ENCODE assay signal across 8 mouse cellular contexts in genomic region chr5:23435482-23436125, GRCm38 (mm10). TPM values are rescaled to one million over a fixed set of nuclear protein-coding genes. Genes with fewer than 3 reads are reported as not detected.
DNase-seq lines count a peak whose midpoint lies in the region; ATAC-seq and TF ChIP-seq lines count a peak whose summit lies in the region.

No protein-coding gene starts in this region.

- ATAC-seq in embryonic facial prominence, embryonic 13.5 days (ENCODE audit: insufficient number of reproducible peaks, insufficient read depth, low FRiP score, low TSS enrichment, low read depth) = no peak
- ATAC-seq in limb, embryonic 12.5 days (ENCODE audit: insufficient number of reproducible peaks, insufficient read depth, low FRiP score, low TSS enrichment, low read depth) = no peak

- TF ChIP-seq CTCF in kidney, adult 2 months (conservative IDR thresholded peaks at IDR 0.05; ENCODE audit: insufficient read depth, insufficient read length, low read depth, low read length) = no peak

- H3K4me1 ChIP-seq in kidney, adult 2 months (ENCODE audit: control insufficient read depth, insufficient read depth, low read length) = peaks cover 5% of the 10 kb centered on the region; the same call in 1 of the 2 replicates
- H3K4me1 ChIP-seq in embryonic facial prominence, embryonic 13.5 days = peaks cover 14% of the 10 kb centered on the region
- H3K4me1 ChIP-seq in limb, embryonic 12.5 days (replicated peaks) = peaks cover 18% of the 10 kb centered on the region

- DNase-seq in kidney, adult 2 months = peak; percentile 29
- no peak for DNase-seq in kidney, adult 11 months
- peak; percentile 56 for DNase-seq in MEL-GATA-1-ER (ENCODE audit: extremely low read depth, low read depth)
- DNase-seq in natural killer cell, adult 2 months (ENCODE audit: low spot score in 2 of 2) = peak; percentile 12 to 20
- no peak for DNase-seq in gastrocnemius, postnatal 14 days
- DNase-seq in gastrocnemius, postnatal 10 days = no peak

- H3K4me3 ChIP-seq in kidney, adult 2 months (ENCODE audit: insufficient read depth, low read depth, low read length) = peak overlapping the region; percentile 97
- H3K4me3 ChIP-seq in embryonic facial prominence, embryonic 13.5 days = peak overlapping the region; percentile 98
- peak overlapping the region; percentile 93 for H3K4me3 ChIP-seq in limb, embryonic 12.5 days (replicated peaks)

- under 1% methylated on average over 13 of the region's 13 CpGs for WGBS in kidney, adult 2 months
- WGBS in embryonic facial prominence, embryonic 13.5 days = under 1% methylated on average over 13 of the region's 13 CpGs
- under 1% methylated on average over 13 of the region's 13 CpGs for WGBS in limb, embryonic 12.5 days

- no peak for TF ChIP-seq POLR2A in kidney, adult 2 months (IDR thresholded peaks at IDR 0.05; ENCODE audit: low read depth, low read length)

- no peaks in the 10 kb centered on the region for H3K9me3 ChIP-seq in embryonic facial prominence, embryonic 13.5 days
- no peaks in the 10 kb centered on the region for H3K9me3 ChIP-seq in limb, embryonic 12.5 days

- H3K36me3 ChIP-seq in kidney, adult 2 months (ENCODE audit: control insufficient read depth, insufficient read depth, low read length) = no peaks in the 10 kb centered on the region
- no peaks in the 10 kb centered on the region for H3K36me3 ChIP-seq in embryonic facial prominence, embryonic 13.5 days
- H3K36me3 ChIP-seq in limb, embryonic 12.5 days = no peaks in the 10 kb centered on the region

- H3K9ac ChIP-seq in embryonic facial prominence, embryonic 13.5 days = peak overlapping the region; percentile 100
- H3K9ac ChIP-seq in limb, embryonic 12.5 days (replicated peaks) = peak overlapping the region; percentile 99

- peak overlapping the region; percentile 76 for H3K4me2 ChIP-seq in embryonic facial prominence, embryonic 13.5 days
- H3K4me2 ChIP-seq in limb, embryonic 12.5 days = peak overlapping the region; percentile 73

- intact Hi-C loops in gastrocnemius, postnatal 14 days (cut with DNase I; ENCODE audit: low total_unique reads) = no loop called here

- peak overlapping the region; percentile 100 for H3K27ac ChIP-seq in kidney, adult 2 months (ENCODE audit: insufficient read depth, low read depth, low read length)
- peak overlapping the region; percentile 100 for H3K27ac ChIP-seq in embryonic facial prominence, embryonic 13.5 days
- peak overlapping the region; percentile 100 for H3K27ac ChIP-seq in limb, embryonic 12.5 days

- no peaks in the 10 kb centered on the region for H3K27me3 ChIP-seq in kidney, adult 2 months (replicated peaks; ENCODE audit: control insufficient read depth, insufficient read depth, low read length)
- H3K27me3 ChIP-seq in embryonic facial prominence, embryonic 13.5 days = no peaks in the 10 kb centered on the region
- no peaks in the 10 kb centered on the region for H3K27me3 ChIP-seq in limb, embryonic 12.5 days

RNA-seq across cellular contexts. Expression of gene Kmt2e, which starts 1.4 kb away (rescaled TPM):
- 18.8 and 19.8 TPM in 2 replicates for polyA plus RNA-seq in kidney, adult 2 months (2012; rRNA removed)
- 123 and 126 TPM in 2 replicates for polyA plus RNA-seq in embryonic facial prominence, embryonic 13.5 days (2015; fragmentation: Nextera tagmentation; extraction: Ambion mirVana)
- polyA plus RNA-seq in limb, embryonic 12.5 days (2016; fragmentation: Nextera tagmentation; extraction: Ambion mirVana) = 109 TPM in 2 replicates
- 10 to 100 TPM; 25.2 to 27.1 TPM for total RNA-seq in gastrocnemius, postnatal 14 days (2021)
- total RNA-seq in gastrocnemius, postnatal 10 days (2021) = 10 to 100 TPM; 33.1 to 45.6 TPM

Comparison
In these comparisons a context has a peak if more than half of its experiments do, and no peak if none do; other contexts are left out.
1. DNase-seq: peak in kidney, adult 2 months (single experiment), MEL-GATA-1-ER (single experiment) and natural killer cell, adult 2 months (2 of 2); none in kidney, adult 11 months (single experiment), gastrocnemius, postnatal 14 days (single experiment) and gastrocnemius, postnatal 10 days (single experiment).
2. Peak in every context shown above with its lines, with median percentiles within 50 percentile points of each other: H3K27ac ChIP-seq and H3K4me3 ChIP-seq.